Mouse (Mus musculus) heart, postnatal 0 days (tissue): ENCODE measurements around the gene Mrps7. TPM values are rescaled to one million over a fixed set of nuclear protein-coding genes. Genes with fewer than 3 reads are reported as not detected.

Experiments
- ATAC-seq: fragments of 200-750 bp; cut with Nextera tagmentation; 2 replicates; pipeline ENCODE4 v1.8.0; 2017; ENCODE audit warnings: low read depth, moderate number of reproducible peaks, moderate library complexity; ENCODE audit not compliant: insufficient read depth
- DNase-seq: peaks from one replicate; pipeline ENCODE4 v3.0.0-alpha.2; 2016; ENCODE audit warnings: low spot score
- H3K27ac ChIP-seq: fragments of 300-500 bp; sonication (generic); 2 replicates; pipeline ENCODE4 v1.5.1; 2014; ENCODE audit warnings: low read depth, mild to moderate bottlenecking
- H3K27me3 ChIP-seq: fragments of 300-500 bp; sonication (generic); 2 replicates; pipeline ENCODE4 v1.6.1; 2014; ENCODE audit warnings: low read length, mixed read lengths; ENCODE audit not compliant: control insufficient read depth, insufficient read depth
- H3K36me3 ChIP-seq: fragments of 300-500 bp; sonication (generic); replicated peaks from 2 replicates; pipeline ENCODE4 v1.6.1; 2014; ENCODE audit warnings: low read length, mixed read lengths; ENCODE audit not compliant: control insufficient read depth, insufficient read depth
- H3K4me1 ChIP-seq: fragments of 300-500 bp; sonication (generic); 2 replicates; pipeline ENCODE4 v1.6.1; 2014; ENCODE audit warnings: antibody characterized with exemption; ENCODE audit not compliant: control insufficient read depth, insufficient read depth
- H3K4me2 ChIP-seq: fragments of 300-500 bp; sonication (generic); 2 replicates; pipeline ENCODE4 v1.6.1; 2014; ENCODE audit warnings: low read depth, mild to moderate bottlenecking, low read length, moderate library complexity
- H3K4me3 ChIP-seq: fragments of 300-500 bp; sonication (generic); 2 replicates; pipeline ENCODE4 v1.5.1; 2014; ENCODE audit warnings: low read depth, low read length
- H3K9ac ChIP-seq: fragments of 300-500 bp; sonication (generic); replicated peaks from 2 replicates; pipeline ENCODE4 v1.6.1; 2014; ENCODE audit warnings: low read depth, low read length, mixed read lengths
- H3K9me3 ChIP-seq: fragments of 300-500 bp; sonication (generic); replicated peaks from 2 replicates; pipeline ENCODE4 v1.6.1; 2016; ENCODE audit warnings: low read length; ENCODE audit not compliant: control insufficient read depth
- CTCF ChIP-seq: IDR thresholded peaks from 2 replicates; pipeline ENCODE4 v1.5.1; 2016; ENCODE audit warnings: antibody characterized with exemption, control low read depth, low read depth
- EP300 ChIP-seq: IDR thresholded peaks from 2 replicates; pipeline ENCODE4 v1.6.1; 2016; ENCODE audit warnings: antibody characterized with exemption, low read depth
- WGBS: fragments of 180-500 bp; shearing (Covaris S2); extraction: QIAGEN DNeasy Blood & Tissue Kit; methylation state at CpG from one replicate; pipeline ENCODE4 v1.1.7; 2014; 5-methylcytosine and 5-hydroxymethylcytosine counted together
- polyA plus RNA-seq: library from polyadenylated mRNA; unstranded; fragments of >200 nt; fragmentation: Nextera tagmentation; extraction: Ambion mirVana; gene quantifications from 2 replicates; pipeline ENCODE4 v1.2.1, GENCODE M21; 2015
- total RNA-seq: library from RNA; depleted of rRNA; stranded (reverse); fragments of >200 nt; gene quantifications from 2 replicates; pipeline ENCODE4 v1.2.3, GENCODE M21; 2014; ENCODE audit warnings: low replicate concordance

Gene Mrps7
- total and polyA plus RNA-seq, 2 experiments from 2014 or later = 56.7 to 86.4 TPM

GRCm38 (mm10) chr11:115614346-115615107 lies 10.8 kb downstream of the Mrps7 start:
- no peak overlapping the region for H3K9ac ChIP-seq
- DNase-seq (no peak), ATAC-seq (no peak)
- peak overlapping the region; percentile 54 for H3K27ac ChIP-seq
- H3K9me3 ChIP-seq = no peaks in the 10 kb centered on the region
- no peak overlapping the region for H3K4me2 ChIP-seq
- peaks cover 13% of the 10 kb centered on the region; the same call in 1 of the 2 replicates for H3K4me1 ChIP-seq
- no peak overlapping the region for H3K4me3 ChIP-seq
- TF ChIP-seq CTCF (no peak), EP300 (no peak)
- H3K36me3 ChIP-seq = peaks cover 14% of the 10 kb centered on the region; the same call in 1 of the 2 replicates
- no peaks in the 10 kb centered on the region for H3K27me3 ChIP-seq
- 71% methylated on average over 10 of the region's 10 CpGs for WGBS

DNA sequence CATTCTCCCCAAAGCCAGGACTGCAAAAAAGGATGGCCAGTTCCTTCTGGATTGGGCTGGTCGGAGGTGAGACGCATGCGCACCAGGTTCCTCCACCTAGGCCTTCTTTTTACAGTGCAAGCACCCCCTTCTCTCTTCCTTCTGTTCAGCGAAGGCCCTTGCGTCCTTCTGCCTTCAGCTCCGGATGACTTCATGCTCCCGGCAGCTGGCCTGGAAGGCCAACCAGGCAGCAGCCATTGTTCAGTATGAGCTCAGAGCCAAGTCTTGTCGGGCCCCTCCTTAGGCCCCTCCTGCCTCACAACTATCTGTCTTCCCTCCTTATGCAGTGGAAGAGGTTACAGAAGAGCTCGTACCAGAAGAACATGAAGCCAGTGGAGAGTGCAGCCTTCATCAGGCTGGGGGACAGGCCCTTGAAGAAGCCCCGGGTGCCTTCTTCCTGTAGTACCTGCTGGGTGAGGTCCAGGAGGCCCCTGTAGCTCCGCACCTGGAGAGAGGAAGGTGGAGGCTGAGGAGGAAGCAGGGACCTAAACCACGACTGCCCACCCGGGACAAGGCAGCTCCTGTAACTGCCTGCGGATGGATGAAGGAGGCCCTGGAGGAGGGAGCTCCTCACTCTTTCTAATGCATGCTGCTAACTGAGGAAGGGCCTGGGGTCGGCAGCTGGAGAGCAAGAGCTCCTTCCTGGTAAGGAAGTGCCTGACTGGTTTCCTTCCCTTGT lies 11.5 kb downstream of the Mrps7 start:
- Histone ChIP-seq H3K27me3 (no peaks in the 10 kb centered on the region), H3K27ac (peak overlapping the region; percentile 54), H3K9me3 (no peaks in the 10 kb centered on the region), H3K36me3 (peaks cover 16% of the 10 kb centered on the region), H3K9ac (peak overlapping the region; percentile 30; the same call in 1 of the 2 replicates), H3K4me1 (peaks cover 13% of the 10 kb centered on the region; the same call in 1 of the 2 replicates), H3K4me2 (no peak overlapping the region), H3K4me3 (no peak overlapping the region)
- ATAC-seq (no peak), DNase-seq (no peak)
- TF ChIP-seq EP300 = no peak
- TF ChIP-seq CTCF = no peak
- WGBS = 58% methylated on average over 15 of the region's 15 CpGs

DNA sequence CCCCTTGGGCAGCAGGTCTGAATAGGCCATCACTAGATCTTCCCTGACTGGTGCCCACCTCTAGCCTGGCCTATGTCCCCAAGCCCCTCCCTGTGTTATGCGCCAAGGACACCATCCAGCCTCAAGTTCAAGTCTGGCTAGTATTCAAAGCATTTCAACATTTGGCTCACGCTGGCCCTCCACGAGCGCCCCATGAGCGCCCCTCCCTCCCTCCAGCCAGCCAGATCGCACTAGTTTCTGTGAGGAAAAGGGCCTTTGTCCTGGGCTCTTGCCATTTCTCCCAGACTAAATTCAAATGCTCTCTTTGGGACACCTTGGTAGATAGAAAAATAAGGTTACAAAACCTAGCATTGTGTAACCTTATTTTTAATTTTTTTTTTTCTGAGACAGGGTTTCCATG lies 12.2 kb downstream of the Mrps7 start:
- H3K9me3 ChIP-seq = no peaks in the 10 kb centered on the region
- no peak overlapping the region for H3K9ac ChIP-seq
- peaks cover 22% of the 10 kb centered on the region for H3K36me3 ChIP-seq
- H3K27me3 ChIP-seq = no peaks in the 10 kb centered on the region
- no peak overlapping the region for H3K4me3 ChIP-seq
- no peak for ATAC-seq
- TF ChIP-seq EP300 = no peak
- no peak for TF ChIP-seq CTCF
- H3K27ac ChIP-seq = 0 out of 2 replicates have a peak overlapping the region, but pooled peaks have one; percentile 54
- no peak overlapping the region for H3K4me2 ChIP-seq
- WGBS = 78% methylated on average over 6 of the region's 6 CpGs
- H3K4me1 ChIP-seq = peaks cover 13% of the 10 kb centered on the region; the same call in 1 of the 2 replicates
- DNase-seq = no peak

- ATAC-seq (no peak), DNase-seq (no peak)
- H3K36me3 ChIP-seq = peaks cover 27% of the 10 kb centered on the region
- no peak overlapping the region for H3K9ac ChIP-seq
- no peaks in the 10 kb centered on the region for H3K27me3 ChIP-seq
- TF ChIP-seq EP300 = no peak
- TF ChIP-seq CTCF = no peak
- peaks cover 13% of the 10 kb centered on the region; the same call in 1 of the 2 replicates for H3K4me1 ChIP-seq
- H3K4me3 ChIP-seq = no peak overlapping the region
- no peak overlapping the region for H3K27ac ChIP-seq
- H3K4me2 ChIP-seq = no peak overlapping the region
- no peaks in the 10 kb centered on the region for H3K9me3 ChIP-seq
- 90% methylated on average over 7 of the region's 7 CpGs for WGBS
Measured at GRCm38 (mm10) chr11:115616371-115616770, 12.6 kb downstream of the Mrps7 start.

DNA sequence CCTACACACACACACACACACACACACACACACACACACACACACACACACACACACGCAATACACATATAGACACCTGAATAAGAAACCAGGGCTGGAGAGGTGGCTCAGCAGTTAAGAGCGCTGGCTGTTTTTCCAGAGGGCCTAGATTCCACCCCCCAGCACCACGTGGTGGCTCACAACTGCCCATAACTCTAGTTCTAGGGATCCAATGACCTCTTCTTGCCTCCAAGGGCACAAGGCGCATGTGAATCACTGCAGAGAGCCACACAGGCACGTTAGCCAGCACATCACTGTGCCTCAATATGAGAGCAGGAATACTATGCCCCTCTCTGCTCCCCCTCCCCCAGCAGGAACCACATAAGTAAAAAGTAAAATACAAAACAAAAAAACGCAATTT lies 13.2 kb downstream of the Mrps7 start:
- Histone ChIP-seq H3K9me3 (no peaks in the 10 kb centered on the region), H3K9ac (no peak overlapping the region), H3K36me3 (peaks cover 31% of the 10 kb centered on the region), H3K27ac (no peak overlapping the region), H3K4me3 (no peak overlapping the region), H3K27me3 (no peaks in the 10 kb centered on the region), H3K4me1 (peaks cover 13% of the 10 kb centered on the region; the same call in 1 of the 2 replicates), H3K4me2 (no peak overlapping the region)
- 64% methylated on average over 6 of the region's 6 CpGs for whole genome bisulfite sequencing
- DNase-seq (no peak), ATAC-seq (no peak)
- TF ChIP-seq EP300 (no peak), CTCF (no peak)
